Mouse (Mus musculus): ENCODE measurements around the gene Unc13c. TPM values are rescaled to one million over a fixed set of nuclear protein-coding genes. Genes with fewer than 3 reads are reported as not detected.

Unc13c gene
- polyA plus RNA-seq, 1 experiment from 2014 or later = 0.24 TPM

- 73% methylated on average over 1 of the region's 1 CpGs for WGBS
- DNase-seq (ENCODE audit: low spot score) = no peak
- no peaks in the 10 kb centered on the region for H3K36me3 ChIP-seq (ENCODE audit: control insufficient read depth, insufficient read depth, low read length)
- H3K9me3 ChIP-seq (ENCODE audit: control insufficient read depth, low read length) = no peaks in the 10 kb centered on the region
- no peak overlapping the region for H3K4me2 ChIP-seq (ENCODE audit: low read length)
- ATAC-seq (replicated peaks; ENCODE audit: low FRiP score, low TSS enrichment, low read depth) = no peak
- no peaks in the 10 kb centered on the region for H3K4me1 ChIP-seq (replicated peaks; ENCODE audit: control insufficient read depth, insufficient read depth, low read length)
- H3K9ac ChIP-seq (ENCODE audit: low read length) = no peak overlapping the region
- H3K27ac ChIP-seq (ENCODE audit: low read depth) = no peak overlapping the region
- no peaks in the 10 kb centered on the region for H3K27me3 ChIP-seq (replicated peaks; ENCODE audit: control insufficient read depth, insufficient read depth, low read length)
- no peak overlapping the region for H3K4me3 ChIP-seq (ENCODE audit: low read depth, low read length)
Measured at GRCm38 (mm10) chr9:73625171-73625570, 343.6 kb downstream of the Unc13c start.

GRCm38 (mm10) chr9:73612896-73613295 lies 355.9 kb downstream of the Unc13c start:
- Histone ChIP-seq H3K9ac (ENCODE audit: low read length) (no peak overlapping the region), H3K27ac (ENCODE audit: low read depth) (no peak overlapping the region), H3K27me3 (replicated peaks; ENCODE audit: control insufficient read depth, insufficient read depth, low read length) (no peaks in the 10 kb centered on the region), H3K4me1 (replicated peaks; ENCODE audit: control insufficient read depth, insufficient read depth, low read length) (no peaks in the 10 kb centered on the region), H3K4me3 (ENCODE audit: low read depth, low read length) (no peak overlapping the region), H3K36me3 (ENCODE audit: control insufficient read depth, insufficient read depth, low read length) (no peaks in the 10 kb centered on the region), H3K9me3 (ENCODE audit: control insufficient read depth, low read length) (no peaks in the 10 kb centered on the region), H3K4me2 (ENCODE audit: low read length) (no peak overlapping the region)
- DNase-seq (ENCODE audit: low spot score) (no peak), ATAC-seq (replicated peaks; ENCODE audit: low FRiP score, low TSS enrichment, low read depth) (no peak)
- WGBS = 69% methylated on average over 4 of the region's 4 CpGs

GRCm38 (mm10) chr9:73603921-73604320 lies 364.8 kb downstream of the Unc13c start:
- DNase-seq (ENCODE audit: low spot score) (no peak), ATAC-seq (replicated peaks; ENCODE audit: low FRiP score, low TSS enrichment, low read depth) (no peak)
- H3K9ac ChIP-seq (ENCODE audit: low read length) = no peak overlapping the region
- 59% methylated on average over 1 of the region's 1 CpGs for WGBS
- H3K4me1 ChIP-seq (replicated peaks; ENCODE audit: control insufficient read depth, insufficient read depth, low read length) = no peaks in the 10 kb centered on the region
- H3K4me3 ChIP-seq (ENCODE audit: low read depth, low read length) = no peak overlapping the region
- no peaks in the 10 kb centered on the region for H3K36me3 ChIP-seq (ENCODE audit: control insufficient read depth, insufficient read depth, low read length)
- H3K27ac ChIP-seq (ENCODE audit: low read depth) = no peak overlapping the region
- H3K27me3 ChIP-seq (replicated peaks; ENCODE audit: control insufficient read depth, insufficient read depth, low read length) = no peaks in the 10 kb centered on the region
- no peak overlapping the region for H3K4me2 ChIP-seq (ENCODE audit: low read length)
- no peaks in the 10 kb centered on the region for H3K9me3 ChIP-seq (ENCODE audit: control insufficient read depth, low read length)

- Histone ChIP-seq H3K9ac (ENCODE audit: low read length) (no peak overlapping the region), H3K4me1 (replicated peaks; ENCODE audit: control insufficient read depth, insufficient read depth, low read length) (no peaks in the 10 kb centered on the region), H3K9me3 (ENCODE audit: control insufficient read depth, low read length) (no peaks in the 10 kb centered on the region), H3K36me3 (ENCODE audit: control insufficient read depth, insufficient read depth, low read length) (no peaks in the 10 kb centered on the region), H3K27ac (ENCODE audit: low read depth) (no peak overlapping the region), H3K27me3 (replicated peaks; ENCODE audit: control insufficient read depth, insufficient read depth, low read length) (no peaks in the 10 kb centered on the region), H3K4me3 (ENCODE audit: low read depth, low read length) (no peak overlapping the region), H3K4me2 (ENCODE audit: low read length) (no peak overlapping the region)
- 58% methylated on average over 4 of the region's 4 CpGs for WGBS
- ATAC-seq (replicated peaks; ENCODE audit: low FRiP score, low TSS enrichment, low read depth) = no peak
- no peak for DNase-seq (ENCODE audit: low spot score)
Measured at GRCm38 (mm10) chr9:73565558-73565957, 403.2 kb downstream of the Unc13c start.

GRCm38 (mm10) chr9:73560037-73560436 lies 408.7 kb downstream of the Unc13c start:
- no peaks in the 10 kb centered on the region for H3K9me3 ChIP-seq (ENCODE audit: control insufficient read depth, low read length)
- H3K27me3 ChIP-seq (replicated peaks; ENCODE audit: control insufficient read depth, insufficient read depth, low read length) = no peaks in the 10 kb centered on the region
- no peak overlapping the region for H3K27ac ChIP-seq (ENCODE audit: low read depth)
- H3K4me1 ChIP-seq (replicated peaks; ENCODE audit: control insufficient read depth, insufficient read depth, low read length) = no peaks in the 10 kb centered on the region
- H3K36me3 ChIP-seq (ENCODE audit: control insufficient read depth, insufficient read depth, low read length) = no peaks in the 10 kb centered on the region
- H3K4me3 ChIP-seq (ENCODE audit: low read depth, low read length) = no peak overlapping the region
- 41% methylated on average over 5 of the region's 5 CpGs for WGBS
- ATAC-seq (replicated peaks; ENCODE audit: low FRiP score, low TSS enrichment, low read depth) (no peak), DNase-seq (ENCODE audit: low spot score) (no peak)
- no peak overlapping the region for H3K4me2 ChIP-seq (ENCODE audit: low read length)
- no peak overlapping the region for H3K9ac ChIP-seq (ENCODE audit: low read length)

- WGBS = 35% methylated on average over 1 of the region's 2 CpGs
- DNase-seq (ENCODE audit: low spot score) = peak; percentile 68
- Histone ChIP-seq H3K27ac (ENCODE audit: low read depth) (no peak overlapping the region), H3K9ac (ENCODE audit: low read length) (no peak overlapping the region), H3K4me2 (ENCODE audit: low read length) (no peak overlapping the region), H3K9me3 (ENCODE audit: control insufficient read depth, low read length) (no peaks in the 10 kb centered on the region), H3K4me1 (replicated peaks; ENCODE audit: control insufficient read depth, insufficient read depth, low read length) (no peaks in the 10 kb centered on the region), H3K4me3 (ENCODE audit: low read depth, low read length) (no peak overlapping the region), H3K36me3 (ENCODE audit: control insufficient read depth, insufficient read depth, low read length) (no peaks in the 10 kb centered on the region), H3K27me3 (replicated peaks; ENCODE audit: control insufficient read depth, insufficient read depth, low read length) (no peaks in the 10 kb centered on the region)
- ATAC-seq (replicated peaks; ENCODE audit: low FRiP score, low TSS enrichment, low read depth) = no peak
Measured at GRCm38 (mm10) chr9:73557805-73558204, 411.0 kb downstream of the Unc13c start.

- 61% methylated on average over 6 of the region's 6 CpGs for WGBS
- no peak overlapping the region for H3K4me3 ChIP-seq (ENCODE audit: low read depth, low read length)
- H3K27me3 ChIP-seq (replicated peaks; ENCODE audit: control insufficient read depth, insufficient read depth, low read length) = no peaks in the 10 kb centered on the region
- DNase-seq (ENCODE audit: low spot score) (no peak), ATAC-seq (replicated peaks; ENCODE audit: low FRiP score, low TSS enrichment, low read depth) (no peak)
- H3K4me2 ChIP-seq (ENCODE audit: low read length) = no peak overlapping the region
- no peaks in the 10 kb centered on the region for H3K36me3 ChIP-seq (ENCODE audit: control insufficient read depth, insufficient read depth, low read length)
- no peak overlapping the region for H3K27ac ChIP-seq (ENCODE audit: low read depth)
- no peak overlapping the region for H3K9ac ChIP-seq (ENCODE audit: low read length)
- no peaks in the 10 kb centered on the region for H3K4me1 ChIP-seq (replicated peaks; ENCODE audit: control insufficient read depth, insufficient read depth, low read length)
- no peaks in the 10 kb centered on the region for H3K9me3 ChIP-seq (ENCODE audit: control insufficient read depth, low read length)
Measured at GRCm38 (mm10) chr9:73555354-73555753, 413.4 kb downstream of the Unc13c start.

- 37% methylated on average over 3 of the region's 3 CpGs for WGBS
- H3K36me3 ChIP-seq (ENCODE audit: control insufficient read depth, insufficient read depth, low read length) = no peaks in the 10 kb centered on the region
- H3K4me2 ChIP-seq (ENCODE audit: low read length) = no peak overlapping the region
- no peak overlapping the region for H3K27ac ChIP-seq (ENCODE audit: low read depth)
- no peak overlapping the region for H3K4me3 ChIP-seq (ENCODE audit: low read depth, low read length)
- DNase-seq (ENCODE audit: low spot score) (no peak), ATAC-seq (replicated peaks; ENCODE audit: low FRiP score, low TSS enrichment, low read depth) (no peak)
- H3K9me3 ChIP-seq (ENCODE audit: control insufficient read depth, low read length) = no peaks in the 10 kb centered on the region
- no peak overlapping the region for H3K9ac ChIP-seq (ENCODE audit: low read length)
- no peaks in the 10 kb centered on the region for H3K4me1 ChIP-seq (replicated peaks; ENCODE audit: control insufficient read depth, insufficient read depth, low read length)
- H3K27me3 ChIP-seq (replicated peaks; ENCODE audit: control insufficient read depth, insufficient read depth, low read length) = no peaks in the 10 kb centered on the region
Measured at GRCm38 (mm10) chr9:73472568-73472967, 496.2 kb downstream of the Unc13c start.

GRCm38 (mm10) chr9:73462027-73462426 lies 506.7 kb downstream of the Unc13c start:
- H3K9me3 ChIP-seq (ENCODE audit: control insufficient read depth, low read length) = no peaks in the 10 kb centered on the region

More at GRCm38 (mm10) chr9:73462027-73462426, 506.7 kb downstream of the Unc13c start:
- Histone ChIP-seq H3K36me3 (ENCODE audit: control insufficient read depth, insufficient read depth, low read length) (no peaks in the 10 kb centered on the region), H3K4me2 (ENCODE audit: low read length) (no peak overlapping the region), H3K9ac (ENCODE audit: low read length) (no peak overlapping the region), H3K27me3 (replicated peaks; ENCODE audit: control insufficient read depth, insufficient read depth, low read length) (no peaks in the 10 kb centered on the region), H3K4me1 (replicated peaks; ENCODE audit: control insufficient read depth, insufficient read depth, low read length) (no peaks in the 10 kb centered on the region), H3K27ac (ENCODE audit: low read depth) (no peak overlapping the region), H3K4me3 (ENCODE audit: low read depth, low read length) (no peak overlapping the region)
- no peak for DNase-seq (ENCODE audit: low spot score)
- 92% methylated on average over 2 of the region's 2 CpGs for WGBS
- no peak for ATAC-seq (replicated peaks; ENCODE audit: low FRiP score, low TSS enrichment, low read depth)
